Mouse (Mus musculus) ZHBTc4 (cell line): ENCODE measurements around the gene Cmtm4.
A peak's percentile ranks its signal among the peaks of the same experiment; 100 is the strongest.

Experiments used
- DNase-seq: peaks from one replicate; pipeline ENCODE4 v3.0.0-alpha.2; 2011; ENCODE audit warnings: low read depth, low spot score

Gene Cmtm4

GRCm38 (mm10) chr8:104411468-104411867 is 15.9 kb upstream of the Cmtm4 start:
- no peak for DNase-seq

- DNase-seq, result peak; percentile 86
Observed at GRCm38 (mm10) chr8:104410628-104411273, 15.1 kb upstream of the Cmtm4 start.

- peak; percentile 43 for DNase-seq
Observed at GRCm38 (mm10) chr8:104408328-104409110, 12.9 kb upstream of the Cmtm4 start.

GRCm38 (mm10) chr8:104406340-104407128 is 10.9 kb upstream of the Cmtm4 start:
- peak; percentile 80 for DNase-seq

- DNase-seq, result no peak
Observed at GRCm38 (mm10) chr8:104405430-104406187, 10.0 kb upstream of the Cmtm4 start.

- DNase-seq, result peak; percentile 65
Observed at GRCm38 (mm10) chr8:104403596-104403995, 8.0 kb upstream of the Cmtm4 start.

- peak; percentile 60 for DNase-seq
Observed at GRCm38 (mm10) chr8:104394801-104395702, 555 bp downstream of the Cmtm4 start.

GRCm38 (mm10) chr8:104393767-104394166 is 1.8 kb downstream of the Cmtm4 start:
- no peak for DNase-seq

GRCm38 (mm10) chr8:104393139-104393538 is 2.5 kb downstream of the Cmtm4 start:
- DNase-seq, result no peak

- DNase-seq, result no peak
Observed at GRCm38 (mm10) chr8:104390245-104390644, 5.4 kb downstream of the Cmtm4 start.

- peak; percentile 34 for DNase-seq
Observed at GRCm38 (mm10) chr8:104387980-104388379, 7.6 kb downstream of the Cmtm4 start.

GRCm38 (mm10) chr8:104387501-104387900 is 8.1 kb downstream of the Cmtm4 start:
- no peak for DNase-seq

- DNase-seq, result no peak
Observed at GRCm38 (mm10) chr8:104386693-104387092, 8.9 kb downstream of the Cmtm4 start.

GRCm38 (mm10) chr8:104383977-104384376 is 11.6 kb downstream of the Cmtm4 start:
- no peak for DNase-seq

- no peak for DNase-seq
Observed at GRCm38 (mm10) chr8:104383296-104383695, 12.3 kb downstream of the Cmtm4 start.

- DNase-seq, result no peak
Observed at GRCm38 (mm10) chr8:104380961-104381411, 14.6 kb downstream of the Cmtm4 start.

- no peak for DNase-seq
Observed at GRCm38 (mm10) chr8:104380269-104380668, 15.3 kb downstream of the Cmtm4 start.

GRCm38 (mm10) chr8:104379301-104379836 is 16.2 kb downstream of the Cmtm4 start:
- no peak for DNase-seq

- peak; percentile 54 for DNase-seq
Observed at GRCm38 (mm10) chr8:104376669-104377068, 18.9 kb downstream of the Cmtm4 start.

- DNase-seq, result no peak
Observed at GRCm38 (mm10) chr8:104375959-104376358, 19.6 kb downstream of the Cmtm4 start.
